Mouse (Mus musculus) heart, postnatal 0 days (tissue): Measurements from ENCODE around the gene Ppm1l. TPM values are rescaled to one million over a fixed set of nuclear protein-coding genes. Genes with fewer than 3 reads are reported as not detected.
A peak's percentile ranks its signal among the peaks of the same experiment; 100 is the strongest.

Experiments used
- ATAC-seq: fragments of 200-750 bp; cut with Nextera tagmentation; 2 replicates; pipeline ENCODE4 v1.8.0; 2017; ENCODE audit warnings: low read depth, moderate number of reproducible peaks, moderate library complexity; ENCODE audit not compliant: insufficient read depth
- DNase-seq: peaks from one replicate; pipeline ENCODE4 v3.0.0-alpha.2; 2016; ENCODE audit warnings: low spot score
- H3K27ac ChIP-seq: fragments of 300-500 bp; sonication (generic); 2 replicates; pipeline ENCODE4 v1.5.1; 2014; ENCODE audit warnings: low read depth, mild to moderate bottlenecking
- H3K27me3 ChIP-seq: fragments of 300-500 bp; sonication (generic); 2 replicates; pipeline ENCODE4 v1.6.1; 2014; ENCODE audit warnings: low read length, mixed read lengths; ENCODE audit not compliant: control insufficient read depth, insufficient read depth
- H3K36me3 ChIP-seq: fragments of 300-500 bp; sonication (generic); replicated peaks from 2 replicates; pipeline ENCODE4 v1.6.1; 2014; ENCODE audit warnings: low read length, mixed read lengths; ENCODE audit not compliant: control insufficient read depth, insufficient read depth
- H3K4me1 ChIP-seq: fragments of 300-500 bp; sonication (generic); 2 replicates; pipeline ENCODE4 v1.6.1; 2014; ENCODE audit warnings: antibody characterized with exemption; ENCODE audit not compliant: control insufficient read depth, insufficient read depth
- H3K4me2 ChIP-seq: fragments of 300-500 bp; sonication (generic); 2 replicates; pipeline ENCODE4 v1.6.1; 2014; ENCODE audit warnings: low read depth, mild to moderate bottlenecking, low read length, moderate library complexity
- H3K4me3 ChIP-seq: fragments of 300-500 bp; sonication (generic); 2 replicates; pipeline ENCODE4 v1.5.1; 2014; ENCODE audit warnings: low read depth, low read length
- H3K9ac ChIP-seq: fragments of 300-500 bp; sonication (generic); replicated peaks from 2 replicates; pipeline ENCODE4 v1.6.1; 2014; ENCODE audit warnings: low read depth, low read length, mixed read lengths
- H3K9me3 ChIP-seq: fragments of 300-500 bp; sonication (generic); replicated peaks from 2 replicates; pipeline ENCODE4 v1.6.1; 2016; ENCODE audit warnings: low read length; ENCODE audit not compliant: control insufficient read depth
- CTCF ChIP-seq: IDR thresholded peaks from 2 replicates; pipeline ENCODE4 v1.5.1; 2016; ENCODE audit warnings: antibody characterized with exemption, control low read depth, low read depth
- EP300 ChIP-seq: IDR thresholded peaks from 2 replicates; pipeline ENCODE4 v1.6.1; 2016; ENCODE audit warnings: antibody characterized with exemption, low read depth
- WGBS: fragments of 180-500 bp; shearing (Covaris S2); extraction: QIAGEN DNeasy Blood & Tissue Kit; methylation state at CpG from one replicate; pipeline ENCODE4 v1.1.7; 2014; 5-methylcytosine and 5-hydroxymethylcytosine counted together
- polyA plus RNA-seq: library from polyadenylated mRNA; unstranded; fragments of >200 nt; fragmentation: Nextera tagmentation; extraction: Ambion mirVana; gene quantifications from 2 replicates; pipeline ENCODE4 v1.2.1, GENCODE M21; 2015
- total RNA-seq: library from RNA; depleted of rRNA; stranded (reverse); fragments of >200 nt; gene quantifications from 2 replicates; pipeline ENCODE4 v1.2.3, GENCODE M21; 2014; ENCODE audit warnings: low replicate concordance; rRNA removed

Ppm1l gene
- total RNA-seq (13.8 and 25.7 TPM in 2 replicates), polyA plus RNA-seq (7.8 and 8.7 TPM in 2 replicates)

GRCm38 (mm10) chr3:69316391-69317195 lies at the start of gene Ppm1l:
Ppm1l (plus strand) TSS chr3:69316861.
- H3K27me3 ChIP-seq, result no peaks in the 10 kb centered on the region
- WGBS, result under 1% methylated on average over 70 of the region's 80 CpGs
- peaks cover 19% of the 10 kb centered on the region for H3K4me1 ChIP-seq
- H3K27ac ChIP-seq, result peak within 1 kb of the TSS; percentile 95
- peak within 1 kb of the TSS; percentile 63 for H3K4me3 ChIP-seq
- peak within 1 kb of the TSS; percentile 91 for H3K4me2 ChIP-seq
- peak; percentile 59; the same call in 1 of the 2 replicates for TF ChIP-seq EP300
- TF ChIP-seq CTCF, result no peak
- no peaks in the 10 kb centered on the region for H3K36me3 ChIP-seq
- no peaks in the 10 kb centered on the region for H3K9me3 ChIP-seq
- peak within 1 kb of the TSS; percentile 71 for H3K9ac ChIP-seq
- ATAC-seq, result peak; percentile 96
- peak; percentile 94 for DNase-seq

DNA sequence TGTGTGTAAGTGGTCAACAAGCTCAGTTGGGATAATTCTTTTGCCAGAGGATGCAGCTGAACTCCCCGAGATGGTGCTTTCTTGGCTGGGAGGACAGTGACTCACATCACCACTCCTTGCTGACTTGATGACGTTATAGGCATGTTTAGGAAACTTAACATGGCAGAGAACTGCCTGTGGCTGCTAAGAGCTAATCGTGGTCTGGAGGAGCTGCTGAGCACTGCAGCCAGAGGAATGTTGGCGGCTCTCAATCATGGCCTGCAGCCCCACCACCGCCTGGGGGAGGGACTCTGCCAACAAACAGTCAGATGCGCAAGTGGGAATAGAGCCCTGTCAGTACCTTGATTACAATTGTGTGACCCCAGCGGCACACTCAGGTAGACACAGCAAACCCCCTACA lies 44.8 kb upstream of the Ppm1l start:
- H3K27ac ChIP-seq, result peak overlapping the region; percentile 36; the same call in 1 of the 2 replicates
- DNase-seq (peak; percentile 45), ATAC-seq (peak; percentile 88)
- no peaks in the 10 kb centered on the region for H3K27me3 ChIP-seq
- H3K4me2 ChIP-seq, result no peak overlapping the region
- H3K4me1 ChIP-seq, result peaks cover 3% of the 10 kb centered on the region; the same call in 1 of the 2 replicates
- TF ChIP-seq EP300 (no peak), CTCF (peak; percentile 16; the same call in 1 of the 2 replicates)
- H3K9ac ChIP-seq, result no peak overlapping the region
- no peak overlapping the region for H3K4me3 ChIP-seq
- WGBS, result 23% methylated on average over 7 of the region's 7 CpGs
- no peaks in the 10 kb centered on the region for H3K9me3 ChIP-seq
- H3K36me3 ChIP-seq, result no peaks in the 10 kb centered on the region

- no peak overlapping the region for H3K4me2 ChIP-seq
- peaks cover 3% of the 10 kb centered on the region; the same call in 1 of the 2 replicates for H3K4me1 ChIP-seq
- TF ChIP-seq EP300 (no peak), CTCF (no peak)
- DNase-seq (no peak), ATAC-seq (no peak)
- H3K4me3 ChIP-seq, result no peak overlapping the region
- H3K36me3 ChIP-seq, result no peaks in the 10 kb centered on the region
- no peak overlapping the region for H3K9ac ChIP-seq
- no peaks in the 10 kb centered on the region for H3K27me3 ChIP-seq
- 87% methylated on average over 16 of the region's 16 CpGs for WGBS
- no peak overlapping the region for H3K27ac ChIP-seq
- H3K9me3 ChIP-seq, result no peaks in the 10 kb centered on the region
Observed at GRCm38 (mm10) chr3:69274018-69274663, 42.5 kb upstream of the Ppm1l start.

- Histone ChIP-seq H3K27me3 (no peaks in the 10 kb centered on the region), H3K9ac (no peak overlapping the region), H3K27ac (no peak overlapping the region), H3K4me2 (no peak overlapping the region), H3K4me3 (no peak overlapping the region), H3K36me3 (no peaks in the 10 kb centered on the region), H3K9me3 (0 out of 2 replicates have a peak, but pooled peaks cover 3% of the 10 kb centered on the region), H3K4me1 (peaks cover 3% of the 10 kb centered on the region; the same call in 1 of the 2 replicates)
- 62% methylated on average over 15 of the region's 15 CpGs for WGBS
- TF ChIP-seq CTCF (no peak), EP300 (no peak)
- DNase-seq (peak; percentile 20), ATAC-seq (peak; percentile 62; the same call in 1 of the 2 replicates)
Observed at GRCm38 (mm10) chr3:69274664-69275312, 41.9 kb upstream of the Ppm1l start.

DNA sequence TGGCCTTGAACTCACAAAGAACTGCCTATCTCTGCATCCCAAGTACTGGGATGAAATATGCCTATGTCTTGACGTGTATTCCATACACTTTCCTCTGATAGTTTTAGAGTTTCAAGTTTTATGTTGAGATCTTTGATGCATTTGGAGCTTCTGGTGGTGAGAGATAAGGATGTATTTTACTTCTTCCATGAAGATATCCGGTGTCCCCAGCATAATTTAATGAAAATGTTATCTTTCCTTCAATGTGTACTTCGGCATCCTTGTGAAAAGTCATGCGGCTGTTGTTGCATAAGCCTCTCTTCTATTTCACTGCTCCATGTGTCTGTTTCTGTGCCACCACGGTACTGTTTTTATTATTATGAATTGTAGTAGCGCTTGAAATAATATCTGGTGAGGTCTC lies 38.0 kb upstream of the Ppm1l start:
- H3K9ac ChIP-seq, result no peak overlapping the region
- DNase-seq (no peak), ATAC-seq (no peak)
- no peaks in the 10 kb centered on the region for H3K4me1 ChIP-seq
- 0 out of 2 replicates have a peak, but pooled peaks cover 4% of the 10 kb centered on the region for H3K9me3 ChIP-seq
- no peak overlapping the region for H3K4me2 ChIP-seq
- no peak overlapping the region for H3K27ac ChIP-seq
- no peak for TF ChIP-seq CTCF
- TF ChIP-seq EP300, result no peak
- no peaks in the 10 kb centered on the region for H3K36me3 ChIP-seq
- 83% methylated on average over 6 of the region's 6 CpGs for WGBS
- no peaks in the 10 kb centered on the region for H3K27me3 ChIP-seq
- no peak overlapping the region for H3K4me3 ChIP-seq
